Mouse (Mus musculus) forebrain, embryonic 11.5 days (tissue): ENCODE data around the gene Ephb1. TPM values are rescaled to one million over a fixed set of nuclear protein-coding genes. Genes with fewer than 3 reads are reported as not detected.

Source experiments
- ATAC-seq: fragments of 200-750 bp; cut with Nextera tagmentation; replicated peaks from 2 replicates; pipeline ENCODE4 v1.8.0; 2017; ENCODE audit warnings: moderate TSS enrichment; ENCODE audit not compliant: low FRiP score
- DNase-seq: peaks from one replicate; pipeline ENCODE4 v3.0.0-alpha.2; 2017; ENCODE audit warnings: low spot score
- H3K27ac ChIP-seq: fragments of 300-500 bp; sonication (generic); 2 replicates; pipeline ENCODE4 v1.5.1; 2014; ENCODE audit warnings: low read depth, low read length
- H3K27me3 ChIP-seq: fragments of 300-500 bp; sonication (generic); 2 replicates; pipeline ENCODE4 v1.6.1; 2014; ENCODE audit warnings: mild to moderate bottlenecking, low read length, mixed read lengths; ENCODE audit not compliant: control insufficient read depth, insufficient read depth
- H3K36me3 ChIP-seq: fragments of 300-500 bp; sonication (generic); 2 replicates; pipeline ENCODE4 v1.6.1; 2014; ENCODE audit warnings: mild to moderate bottlenecking, low read length, moderate library complexity, mixed read lengths; ENCODE audit not compliant: control insufficient read depth, insufficient read depth
- H3K4me1 ChIP-seq: fragments of 300-500 bp; sonication (generic); replicated peaks from 2 replicates; pipeline ENCODE4 v1.6.1; 2014; ENCODE audit warnings: low read length, mixed read lengths; ENCODE audit not compliant: control insufficient read depth, insufficient read depth
- H3K4me2 ChIP-seq: fragments of 300-500 bp; sonication (generic); 2 replicates; pipeline ENCODE4 v1.6.1; 2014; ENCODE audit warnings: low read depth, mild to moderate bottlenecking, low read length, moderate library complexity, mixed read lengths; ENCODE audit not compliant: severe bottlenecking
- H3K4me3 ChIP-seq: fragments of 300-500 bp; sonication (generic); 2 replicates; pipeline ENCODE4 v1.5.1; 2014; ENCODE audit warnings: low read depth, low read length
- H3K9ac ChIP-seq: fragments of 300-500 bp; sonication (generic); 2 replicates; pipeline ENCODE4 v1.6.1; 2014; ENCODE audit warnings: low read length
- H3K9me3 ChIP-seq: fragments of 300-500 bp; sonication (generic); 2 replicates; pipeline ENCODE4 v1.6.1; 2016; ENCODE audit warnings: low read length, mixed read lengths; ENCODE audit not compliant: control insufficient read depth
- WGBS: fragments of 180-500 bp; shearing (Covaris S2); extraction: QIAGEN DNeasy Blood & Tissue Kit; methylation state at CpG from one replicate; pipeline ENCODE4 v1.1.7; 2014; 5-methylcytosine and 5-hydroxymethylcytosine counted together
- polyA plus RNA-seq: library from polyadenylated mRNA; unstranded; fragments of >200 nt; fragmentation: Nextera tagmentation; extraction: Ambion mirVana; gene quantifications from 2 replicates; pipeline ENCODE4 v1.2.1, GENCODE M21; 2014

Gene Ephb1
- polyA plus RNA-seq, 1 experiment from 2014 or later, result 19.9 TPM

- Histone ChIP-seq H3K4me1 (no peaks in the 10 kb centered on the region), H3K27ac (no peak overlapping the region), H3K4me3 (no peak overlapping the region), H3K4me2 (no peak overlapping the region), H3K27me3 (no peaks in the 10 kb centered on the region), H3K9ac (no peak overlapping the region), H3K36me3 (no peaks in the 10 kb centered on the region), H3K9me3 (no peaks in the 10 kb centered on the region)
- WGBS, result 94% methylated on average over 4 of the region's 4 CpGs
- ATAC-seq (no peak), DNase-seq (no peak)
Measured at GRCm38 (mm10) chr9:101976884-101977465, 377.5 kb downstream of the Ephb1 start.

- Histone ChIP-seq H3K27me3 (no peaks in the 10 kb centered on the region), H3K9me3 (no peaks in the 10 kb centered on the region), H3K27ac (no peak overlapping the region), H3K4me1 (0 out of 2 replicates have a peak, but pooled peaks cover 2% of the 10 kb centered on the region), H3K4me3 (no peak overlapping the region), H3K4me2 (no peak overlapping the region), H3K36me3 (no peaks in the 10 kb centered on the region), H3K9ac (no peak overlapping the region)
- ATAC-seq (no peak), DNase-seq (no peak)
- 81% methylated on average over 8 of the region's 8 CpGs for WGBS
Measured at GRCm38 (mm10) chr9:101972314-101972713, 382.2 kb downstream of the Ephb1 start.

- DNase-seq (no peak), ATAC-seq (no peak)
- no peaks in the 10 kb centered on the region for H3K36me3 ChIP-seq
- H3K27me3 ChIP-seq, result no peaks in the 10 kb centered on the region
- 28% methylated on average over 6 of the region's 6 CpGs for WGBS
- H3K4me2 ChIP-seq, result no peak overlapping the region
- H3K4me1 ChIP-seq, result 0 out of 2 replicates have a peak, but pooled peaks cover 2% of the 10 kb centered on the region
- no peak overlapping the region for H3K9ac ChIP-seq
- no peaks in the 10 kb centered on the region for H3K9me3 ChIP-seq
- H3K27ac ChIP-seq, result no peak overlapping the region
- H3K4me3 ChIP-seq, result no peak overlapping the region
Measured at GRCm38 (mm10) chr9:101971806-101972205, 382.7 kb downstream of the Ephb1 start.

- Histone ChIP-seq H3K9ac (no peak overlapping the region), H3K4me1 (no peaks in the 10 kb centered on the region), H3K4me3 (no peak overlapping the region), H3K27ac (no peak overlapping the region), H3K27me3 (no peaks in the 10 kb centered on the region), H3K9me3 (no peaks in the 10 kb centered on the region), H3K36me3 (no peaks in the 10 kb centered on the region), H3K4me2 (no peak overlapping the region)
- 46% methylated on average over 4 of the region's 4 CpGs for WGBS
- no peak for DNase-seq
- no peak for ATAC-seq
Measured at GRCm38 (mm10) chr9:101956228-101956627, 398.3 kb downstream of the Ephb1 start.

- H3K27ac ChIP-seq, result no peak overlapping the region
- no peaks in the 10 kb centered on the region for H3K36me3 ChIP-seq
- H3K4me3 ChIP-seq, result no peak overlapping the region
- DNase-seq (no peak), ATAC-seq (no peak)
- no peak overlapping the region for H3K9ac ChIP-seq
- H3K9me3 ChIP-seq, result no peaks in the 10 kb centered on the region
- H3K27me3 ChIP-seq, result no peaks in the 10 kb centered on the region
- peaks cover 4% of the 10 kb centered on the region for H3K4me1 ChIP-seq
- WGBS, result 81% methylated on average over 4 of the region's 4 CpGs
- H3K4me2 ChIP-seq, result no peak overlapping the region
Measured at GRCm38 (mm10) chr9:101954529-101954928, 400.0 kb downstream of the Ephb1 start.

GRCm38 (mm10) chr9:101950101-101950500 is 404.4 kb downstream of the Ephb1 start:
- DNase-seq, result no peak
- Histone ChIP-seq H3K9ac (no peak overlapping the region), H3K27me3 (no peaks in the 10 kb centered on the region), H3K4me3 (no peak overlapping the region), H3K27ac (no peak overlapping the region), H3K4me2 (no peak overlapping the region), H3K36me3 (no peaks in the 10 kb centered on the region), H3K9me3 (no peaks in the 10 kb centered on the region), H3K4me1 (peaks cover 4% of the 10 kb centered on the region)
- WGBS, result 12% methylated on average over 3 of the region's 3 CpGs
- ATAC-seq, result no peak

GRCm38 (mm10) chr9:101945814-101946213 is 408.7 kb downstream of the Ephb1 start:
- Histone ChIP-seq H3K4me1 (peaks cover 4% of the 10 kb centered on the region), H3K4me3 (no peak overlapping the region), H3K27me3 (no peaks in the 10 kb centered on the region), H3K27ac (no peak overlapping the region), H3K4me2 (no peak overlapping the region), H3K9me3 (no peaks in the 10 kb centered on the region), H3K9ac (no peak overlapping the region), H3K36me3 (no peaks in the 10 kb centered on the region)
- ATAC-seq (no peak), DNase-seq (no peak)
- 93% methylated on average over 4 of the region's 4 CpGs for WGBS

GRCm38 (mm10) chr9:101945326-101945725 is 409.2 kb downstream of the Ephb1 start:
- 61% methylated on average over 7 of the region's 7 CpGs for WGBS
- H3K27ac ChIP-seq, result no peak overlapping the region
- H3K4me2 ChIP-seq, result no peak overlapping the region
- H3K9ac ChIP-seq, result no peak overlapping the region
- no peaks in the 10 kb centered on the region for H3K9me3 ChIP-seq
- no peaks in the 10 kb centered on the region for H3K36me3 ChIP-seq
- H3K4me1 ChIP-seq, result peaks cover 4% of the 10 kb centered on the region
- H3K4me3 ChIP-seq, result no peak overlapping the region
- no peaks in the 10 kb centered on the region for H3K27me3 ChIP-seq
- DNase-seq (no peak), ATAC-seq (no peak)

GRCm38 (mm10) chr9:101942058-101942669 is 412.3 kb downstream of the Ephb1 start:
- DNase-seq (no peak), ATAC-seq (no peak)
- WGBS, result 92% methylated on average over 9 of the region's 9 CpGs
- H3K27me3 ChIP-seq, result no peaks in the 10 kb centered on the region
- no peak overlapping the region for H3K9ac ChIP-seq
- no peak overlapping the region for H3K4me3 ChIP-seq
- no peaks in the 10 kb centered on the region for H3K4me1 ChIP-seq
- H3K36me3 ChIP-seq, result no peaks in the 10 kb centered on the region
- H3K27ac ChIP-seq, result no peak overlapping the region
- H3K4me2 ChIP-seq, result no peak overlapping the region
- no peaks in the 10 kb centered on the region for H3K9me3 ChIP-seq
